7 mouse cellular contexts compared by ENCODE assay signal in the genomic region with DNA sequence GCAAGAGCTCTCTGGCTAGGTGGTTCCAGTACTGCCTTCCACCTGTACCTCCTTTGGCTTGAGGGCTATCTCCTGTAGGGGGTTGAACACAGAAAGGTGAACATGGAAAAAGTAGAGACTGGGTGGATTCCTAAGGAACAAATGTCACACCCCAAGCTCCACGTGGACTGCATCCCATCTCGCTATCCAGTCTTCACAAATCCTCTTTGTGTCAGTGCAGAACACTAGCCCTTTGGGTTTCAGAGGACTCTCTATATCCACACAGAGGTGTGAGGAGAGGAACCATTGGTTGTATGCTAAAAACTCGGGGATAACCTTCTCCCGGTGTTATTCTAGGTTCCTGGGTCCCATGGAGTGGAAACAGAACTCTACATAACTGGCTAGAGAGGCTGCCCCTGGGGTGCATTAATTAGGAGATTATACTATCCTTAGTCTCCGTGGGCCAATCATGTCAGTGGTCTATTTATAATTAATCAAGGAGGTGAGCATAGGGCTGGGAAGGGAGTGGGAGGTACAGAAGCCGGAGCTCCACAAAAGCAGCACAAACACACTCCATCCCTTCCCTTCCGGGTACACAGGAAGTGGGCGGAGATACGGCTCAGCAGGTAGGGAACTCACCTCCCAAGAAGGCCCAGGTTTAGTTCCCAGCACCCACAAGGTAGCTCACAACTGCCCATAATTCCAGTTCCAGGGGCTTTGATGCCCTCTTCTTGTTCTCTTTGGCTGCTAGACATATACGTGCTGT. TPM values are rescaled to one million over a fixed set of nuclear protein-coding genes. Genes with fewer than 3 reads are reported as not detected.
DNase-seq lines count a peak whose midpoint lies in the region; ATAC-seq lines count a peak whose summit lies in the region.

No protein-coding gene starts in this region.

- ATAC-seq in megakaryocyte, adult 5-6 weeks (ENCODE audit: poor library complexity, severe bottlenecking) = no peak
- ATAC-seq in limb, embryonic 13.5 days (ENCODE audit: low FRiP score, low read depth) = no peak
- no peak for ATAC-seq in stomach, embryonic 15.5 days (ENCODE audit: insufficient read depth, low FRiP score, low read depth)

- peak overlapping the region; percentile 92 for H3K27ac ChIP-seq in forebrain, embryonic 10.5 days
- H3K27ac ChIP-seq in limb, embryonic 13.5 days = peak overlapping the region; percentile 97
- H3K27ac ChIP-seq in stomach, embryonic 15.5 days = peak overlapping the region; percentile 96

- no peak for DNase-seq in forebrain, embryonic 10.5 days (ENCODE audit: extremely low spot score, low spot score)
- no peak for DNase-seq in gastrocnemius, adult 18-20 months (ENCODE audit: low spot score)
- DNase-seq in frontal cortex, postnatal 14 days (ENCODE audit: low spot score in 2 of 2) = no peak

- no peaks in the 10 kb centered on the region for H3K9me3 ChIP-seq in megakaryocyte, embryonic 14.5 days
- H3K9me3 ChIP-seq in forebrain, embryonic 10.5 days = no peaks in the 10 kb centered on the region
- no peaks in the 10 kb centered on the region for H3K9me3 ChIP-seq in limb, embryonic 13.5 days
- no peaks in the 10 kb centered on the region for H3K9me3 ChIP-seq in stomach, embryonic 15.5 days

- peak overlapping the region; percentile 62 for H3K4me2 ChIP-seq in limb, embryonic 13.5 days (replicated peaks)
- H3K4me2 ChIP-seq in stomach, embryonic 15.5 days = peak overlapping the region; percentile 62

- H3K4me3 ChIP-seq in megakaryocyte, embryonic 14.5 days (replicated peaks) = peak overlapping the region; percentile 85
- peak overlapping the region; percentile 42 for H3K4me3 ChIP-seq in forebrain, embryonic 10.5 days
- H3K4me3 ChIP-seq in limb, embryonic 13.5 days = peak overlapping the region; percentile 27; the same call in 1 of the 2 replicates
- H3K4me3 ChIP-seq in stomach, embryonic 15.5 days (replicated peaks) = 0 out of 2 replicates have a peak overlapping the region, but pooled peaks have one; percentile 24

- WGBS in forebrain, embryonic 10.5 days = 54% methylated on average over 10 of the region's 10 CpGs
- 59% methylated on average over 10 of the region's 10 CpGs for WGBS in limb, embryonic 13.5 days
- WGBS in stomach, embryonic 15.5 days = 47% methylated on average over 10 of the region's 10 CpGs

- no peak overlapping the region for H3K9ac ChIP-seq in limb, embryonic 13.5 days
- H3K9ac ChIP-seq in stomach, embryonic 15.5 days = peak overlapping the region; percentile 16; the same call in 1 of the 2 replicates

- no peaks in the 10 kb centered on the region for H3K36me3 ChIP-seq in megakaryocyte, embryonic 14.5 days (replicated peaks; ENCODE audit: low read length)
- no peaks in the 10 kb centered on the region for H3K36me3 ChIP-seq in forebrain, embryonic 10.5 days (replicated peaks)
- H3K36me3 ChIP-seq in limb, embryonic 13.5 days = no peaks in the 10 kb centered on the region
- H3K36me3 ChIP-seq in stomach, embryonic 15.5 days = no peaks in the 10 kb centered on the region

- H3K27me3 ChIP-seq in megakaryocyte, embryonic 14.5 days (replicated peaks) = no peaks in the 10 kb centered on the region
- H3K27me3 ChIP-seq in forebrain, embryonic 10.5 days (ENCODE audit: poor library complexity, severe bottlenecking) = no peaks in the 10 kb centered on the region
- H3K27me3 ChIP-seq in limb, embryonic 13.5 days = no peaks in the 10 kb centered on the region
- H3K27me3 ChIP-seq in stomach, embryonic 15.5 days (replicated peaks) = no peaks in the 10 kb centered on the region

- H3K4me1 ChIP-seq in megakaryocyte, embryonic 14.5 days = peaks cover 67% of the 10 kb centered on the region
- H3K4me1 ChIP-seq in forebrain, embryonic 10.5 days = peaks cover 42% of the 10 kb centered on the region
- peaks cover 28% of the 10 kb centered on the region for H3K4me1 ChIP-seq in limb, embryonic 13.5 days
- H3K4me1 ChIP-seq in stomach, embryonic 15.5 days = peaks cover 28% of the 10 kb centered on the region

RNA-seq across cellular contexts. Expression of a gene that starts 5.3 kb away (rescaled TPM):
- polyA plus RNA-seq in megakaryocyte, embryonic 14.5 days (2012; ENCODE audit: insufficient read depth, low replicate concordance) = 41.8 and 90.6 TPM in 2 replicates
- 64.9 and 75.9 TPM in 2 replicates for total RNA-seq in megakaryocyte, adult 5-6 weeks (2015)
- 282 and 336 TPM in 2 replicates for total RNA-seq in megakaryocyte, adult 5-6 weeks (2017)
- 91.0 and 99.4 TPM in 2 replicates for polyA plus RNA-seq in forebrain, embryonic 10.5 days (2016; fragmentation: Nextera tagmentation; extraction: Ambion mirVana)
- polyA plus RNA-seq in limb, embryonic 13.5 days (2015; fragmentation: Nextera tagmentation; extraction: Ambion mirVana) = 86.8 and 93.4 TPM in 2 replicates
- 58.6 and 62.3 TPM in 2 replicates for polyA plus RNA-seq in stomach, embryonic 15.5 days (2015; fragmentation: Nextera tagmentation; extraction: Ambion mirVana)
- total RNA-seq in gastrocnemius, adult 18-20 months (2021) = 10 to 100 TPM; 64.1 to 70.6 TPM

RNA-seq across cellular contexts. Expression of a gene that starts 22.8 kb away (rescaled TPM):
- polyA plus RNA-seq in megakaryocyte, embryonic 14.5 days (2012; ENCODE audit: insufficient read depth, low replicate concordance) = 0.62 TPM in 1 of 2 replicates, not detected in the other
- total RNA-seq in megakaryocyte, adult 5-6 weeks (2015) = 25.1 and 25.5 TPM in 2 replicates
- 27.6 and 30.0 TPM in 2 replicates for total RNA-seq in megakaryocyte, adult 5-6 weeks (2017)
- 0.22 and 0.30 TPM in 2 replicates for polyA plus RNA-seq in forebrain, embryonic 10.5 days (2016; fragmentation: Nextera tagmentation; extraction: Ambion mirVana)
- polyA plus RNA-seq in limb, embryonic 13.5 days (2015; fragmentation: Nextera tagmentation; extraction: Ambion mirVana) = 0.45 and 0.80 TPM in 2 replicates
- polyA plus RNA-seq in stomach, embryonic 15.5 days (2015; fragmentation: Nextera tagmentation; extraction: Ambion mirVana) = 4.6 and 5.0 TPM in 2 replicates
- total RNA-seq in gastrocnemius, adult 18-20 months (2021) = not detected

RNA-seq across cellular contexts. Expression of a gene that starts 41.0 kb away (rescaled TPM):
- polyA plus RNA-seq in megakaryocyte, embryonic 14.5 days (2012; ENCODE audit: insufficient read depth, low replicate concordance) = 8.7 and 11.3 TPM in 2 replicates
- 9.0 and 14.2 TPM in 2 replicates for total RNA-seq in megakaryocyte, adult 5-6 weeks (2015)
- total RNA-seq in megakaryocyte, adult 5-6 weeks (2017) = 3.4 and 8.8 TPM in 2 replicates
- 12.8 and 12.9 TPM in 2 replicates for polyA plus RNA-seq in forebrain, embryonic 10.5 days (2016; fragmentation: Nextera tagmentation; extraction: Ambion mirVana)
- polyA plus RNA-seq in limb, embryonic 13.5 days (2015; fragmentation: Nextera tagmentation; extraction: Ambion mirVana) = 16.5 and 19.2 TPM in 2 replicates
- polyA plus RNA-seq in stomach, embryonic 15.5 days (2015; fragmentation: Nextera tagmentation; extraction: Ambion mirVana) = 9.9 and 11.8 TPM in 2 replicates
- 1 to 10 TPM; 2.0 to 2.4 TPM for total RNA-seq in gastrocnemius, adult 18-20 months (2021)

RNA-seq across cellular contexts. Expression of a gene that starts 41.2 kb away (rescaled TPM):
- 18.4 and 24.5 TPM in 2 replicates for polyA plus RNA-seq in megakaryocyte, embryonic 14.5 days (2012; ENCODE audit: insufficient read depth, low replicate concordance)
- total RNA-seq in megakaryocyte, adult 5-6 weeks (2015) = 8.5 and 12.1 TPM in 2 replicates
- 22.6 and 24.6 TPM in 2 replicates for total RNA-seq in megakaryocyte, adult 5-6 weeks (2017)
- 101 and 103 TPM in 2 replicates for polyA plus RNA-seq in forebrain, embryonic 10.5 days (2016; fragmentation: Nextera tagmentation; extraction: Ambion mirVana)
- 65.6 and 67.1 TPM in 2 replicates for polyA plus RNA-seq in limb, embryonic 13.5 days (2015; fragmentation: Nextera tagmentation; extraction: Ambion mirVana)
- polyA plus RNA-seq in stomach, embryonic 15.5 days (2015; fragmentation: Nextera tagmentation; extraction: Ambion mirVana) = 55.6 and 60.1 TPM in 2 replicates
- total RNA-seq in gastrocnemius, adult 18-20 months (2021) = 10 to 100 TPM; 16.3 to 17.7 TPM

RNA-seq across cellular contexts. Expression of a gene that starts 51.0 kb away (rescaled TPM):
- polyA plus RNA-seq in megakaryocyte, embryonic 14.5 days (2012; ENCODE audit: insufficient read depth, low replicate concordance) = 16.8 and 17.7 TPM in 2 replicates
- 33.0 and 35.7 TPM in 2 replicates for total RNA-seq in megakaryocyte, adult 5-6 weeks (2015)
- 63.3 and 63.9 TPM in 2 replicates for total RNA-seq in megakaryocyte, adult 5-6 weeks (2017)
- polyA plus RNA-seq in forebrain, embryonic 10.5 days (2016; fragmentation: Nextera tagmentation; extraction: Ambion mirVana) = 117 and 121 TPM in 2 replicates
- polyA plus RNA-seq in limb, embryonic 13.5 days (2015; fragmentation: Nextera tagmentation; extraction: Ambion mirVana) = 183 and 190 TPM in 2 replicates
- 102 and 115 TPM in 2 replicates for polyA plus RNA-seq in stomach, embryonic 15.5 days (2015; fragmentation: Nextera tagmentation; extraction: Ambion mirVana)
- total RNA-seq in gastrocnemius, adult 18-20 months (2021) = 10 to 100 TPM; 22.0 to 23.2 TPM

Comparison
In these comparisons a context has a peak if more than half of its experiments do, and no peak if none do; other contexts are left out.
1. H3K4me3 ChIP-seq: peak in every context shown above with its lines; median percentile 85 in megakaryocyte, embryonic 14.5 days; 42 in forebrain, embryonic 10.5 days; 27 in limb, embryonic 13.5 days; 24 in stomach, embryonic 15.5 days.